Mouse (Mus musculus) liver, embryonic 14.5 days (tissue): Measurements from ENCODE around the gene Actn4. TPM values are rescaled to one million over a fixed set of nuclear protein-coding genes. Genes with fewer than 3 reads are reported as not detected.
"Not testable (repeated sequence)": the region's sequence is repeated elsewhere in the genome, so short reads cannot be mapped to it uniquely, and the experiment has no call there.

Experiments
- ATAC-seq: fragments of 200-750 bp; cut with Nextera tagmentation; 2 replicates; pipeline ENCODE4 v1.8.0; 2017; ENCODE audit warnings: moderate number of reproducible peaks, mild to moderate bottlenecking, moderate library complexity; ENCODE audit not compliant: insufficient read depth
- DNase-seq, 3 experiments: peaks; one replicate each; pipeline ENCODE4 v3.0.0-alpha.2; 2012 to 2013; ENCODE audit warnings: low read depth in 3 of 3, low spot score in 3 of 3
- H3K27ac ChIP-seq: fragments of 300-500 bp; sonication (generic); 2 replicates; pipeline ENCODE4 v1.5.1; 2014; ENCODE audit warnings: moderate library complexity, mild to moderate bottlenecking, control low read depth, inconsistent platforms
- H3K27me3 ChIP-seq: fragments of 300-500 bp; sonication (generic); 2 replicates; pipeline ENCODE4 v1.6.1; 2014; ENCODE audit warnings: mild to moderate bottlenecking, low read length, moderate library complexity; ENCODE audit not compliant: control insufficient read depth, insufficient read depth
- H3K36me3 ChIP-seq: fragments of 300-500 bp; sonication (generic); replicated peaks from 2 replicates; pipeline ENCODE4 v1.6.1; 2014; ENCODE audit warnings: low read depth; ENCODE audit not compliant: control insufficient read depth, insufficient read depth
- H3K4me1 ChIP-seq, 2 experiments: fragments of 200-500 bp in 1 of 2; fragments of 300-500 bp in 1 of 2; sonication (generic) in 1 of 2; replicated peaks; 2 replicates each; pipeline ENCODE4 v1.6.1; 2012 to 2014; ENCODE audit warnings: antibody characterized with exemption in 1 of 2, inconsistent platforms in 1 of 2, low read length in 1 of 2; ENCODE audit not compliant: control insufficient read depth in 2 of 2, insufficient read depth in 2 of 2
- H3K4me2 ChIP-seq: fragments of 300-500 bp; sonication (generic); 2 replicates; pipeline ENCODE4 v1.6.1; 2014; ENCODE audit warnings: low read depth, mild to moderate bottlenecking, control low read depth, moderate library complexity
- H3K4me3 ChIP-seq, 2 experiments: fragments of 200-500 bp in 1 of 2; fragments of 300-500 bp in 1 of 2; sonication (generic) in 1 of 2; 2 replicates each; pipeline ENCODE4 v1.5.1; 2012 to 2014; ENCODE audit warnings: low read depth in 2 of 2, low read length in 2 of 2, mild to moderate bottlenecking in 2 of 2, control low read depth in 1 of 2, inconsistent platforms in 1 of 2, moderate library complexity in 1 of 2; ENCODE audit not compliant: insufficient read depth in 1 of 2
- H3K9ac ChIP-seq: fragments of 300-500 bp; sonication (generic); replicated peaks from 2 replicates; pipeline ENCODE4 v1.6.1; 2014; ENCODE audit warnings: mild to moderate bottlenecking, control low read depth, moderate library complexity
- H3K9me3 ChIP-seq: fragments of 300-500 bp; sonication (generic); 2 replicates; pipeline ENCODE4 v1.6.1; 2016; ENCODE audit warnings: low read length, mixed read lengths; ENCODE audit not compliant: control insufficient read depth
- CTCF ChIP-seq: IDR thresholded peaks from 2 replicates; pipeline ENCODE4 v1.5.1; 2016; ENCODE audit warnings: antibody characterized with exemption, low read depth, control low read depth
- EP300 ChIP-seq: IDR thresholded peaks from 2 replicates; pipeline ENCODE4 v1.6.1; 2016; ENCODE audit warnings: antibody characterized with exemption, low read depth
- WGBS: fragments of 180-500 bp; shearing (Covaris S2); extraction: QIAGEN DNeasy Blood & Tissue Kit; methylation state at CpG from one replicate; pipeline ENCODE4 v1.1.7; 2014; ENCODE audit not compliant: insufficient replicate concordance; 5-methylcytosine and 5-hydroxymethylcytosine counted together
- polyA plus RNA-seq, 2 experiments: library from polyadenylated mRNA; depleted of rRNA in 1 of 2; stranded (reverse) in 1 of 2; unstranded in 1 of 2; fragments of >200 nt; fragmentation: Nextera tagmentation in 1 of 2; extraction: Ambion mirVana in 1 of 2; gene quantifications; 2 replicates each; pipeline versions ENCODE4 v1.2.1 to v1.2.3; 2012 to 2014

Actn4 gene
- polyA plus RNA-seq, 2 experiments = 80.4 to 94.5 TPM

DNA sequence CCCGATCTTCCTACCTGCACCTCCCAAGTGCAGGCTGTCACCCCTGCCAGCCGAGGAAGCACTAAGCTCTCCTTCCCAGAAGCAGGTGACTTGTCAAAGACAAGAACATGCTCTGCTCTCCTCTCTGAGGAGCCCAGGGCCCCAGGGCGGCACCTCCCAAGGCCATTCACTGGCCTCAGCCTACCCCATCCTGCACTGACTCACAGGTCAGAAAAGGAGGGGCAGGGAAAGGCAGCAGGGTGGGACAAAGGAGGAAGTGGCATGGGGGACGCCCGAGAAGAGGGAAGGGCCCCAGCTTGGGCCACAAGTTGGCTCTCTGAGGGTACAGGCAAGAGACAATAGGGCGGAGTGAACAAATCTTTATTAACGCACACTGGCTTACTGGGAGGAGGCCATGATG is 8.9 kb upstream of the Actn4 start:
- Histone ChIP-seq H3K9ac (no peak overlapping the region), H3K36me3 (peaks cover 28% of the 10 kb centered on the region), H3K27ac (no peak overlapping the region), H3K9me3 (no peaks in the 10 kb centered on the region), H3K27me3 (no peaks in the 10 kb centered on the region), H3K4me1 (0 out of 4 replicates have a peak, but pooled peaks cover 0 to 5% of the 10 kb centered on the region in 2 experiments), H3K4me3 (no peak overlapping the region), H3K4me2 (no peak overlapping the region)
- ATAC-seq (no peak), DNase-seq (no peak)
- TF ChIP-seq CTCF = no peak
- no peak for TF ChIP-seq EP300
- WGBS = 71% methylated on average over 7 of the region's 7 CpGs

DNA sequence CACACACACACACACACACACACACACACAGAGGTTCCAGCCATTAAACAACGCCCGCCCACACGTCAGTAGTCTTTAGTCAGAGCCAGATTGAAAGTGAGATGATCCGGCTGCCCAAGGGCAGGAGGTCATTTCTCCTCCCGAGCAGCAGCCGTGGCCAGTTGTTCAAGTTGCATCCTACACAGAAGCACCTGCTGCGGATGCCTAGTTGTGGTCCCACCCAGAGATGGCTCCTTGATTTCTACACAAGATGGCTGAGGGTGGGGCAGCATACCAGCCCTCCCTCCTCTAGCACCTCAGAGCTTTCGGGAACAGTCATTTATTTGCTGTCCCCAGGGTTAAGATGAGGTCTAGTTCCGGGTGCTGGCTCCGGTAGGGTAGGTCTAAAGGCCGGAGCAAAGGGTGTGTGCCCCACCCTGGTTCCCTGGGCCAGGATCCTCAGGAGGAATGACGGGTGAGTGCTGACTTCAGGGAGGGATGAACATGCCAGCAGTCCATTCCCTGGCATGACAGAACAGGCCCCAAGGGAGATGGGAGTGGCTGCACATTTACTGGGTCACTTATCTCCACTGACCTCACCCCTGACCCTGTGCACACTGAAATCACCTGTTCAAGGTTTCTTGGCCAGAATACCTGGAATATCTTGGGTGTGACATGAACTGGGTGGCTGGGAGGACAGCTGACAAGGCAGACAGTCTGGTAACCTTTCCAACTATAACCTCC is 7.7 kb upstream of the Actn4 start:
- Histone ChIP-seq H3K36me3 (peaks cover 24% of the 10 kb centered on the region), H3K27ac (no peak overlapping the region), H3K9me3 (no peaks in the 10 kb centered on the region), H3K27me3 (no peaks in the 10 kb centered on the region), H3K9ac (no peak overlapping the region), H3K4me1 (0 out of 4 replicates have a peak, but pooled peaks cover 0 to 5% of the 10 kb centered on the region in 2 experiments), H3K4me2 (no peak overlapping the region), H3K4me3 (no peak overlapping the region)
- TF ChIP-seq CTCF (no peak), EP300 (no peak)
- ATAC-seq = no peak
- WGBS = 74% methylated on average over 12 of the region's 12 CpGs
- DNase-seq = no peak

- no peak for DNase-seq
- H3K27ac ChIP-seq = no peak overlapping the region
- TF ChIP-seq EP300 = no peak
- TF ChIP-seq CTCF = no peak
- ATAC-seq = no peak
- 83% methylated on average over 1 of the region's 1 CpGs for WGBS
- no peak overlapping the region for H3K4me2 ChIP-seq
- 0 out of 4 replicates have a peak, but pooled peaks cover 0 to 5% of the 10 kb centered on the region in 2 experiments for H3K4me1 ChIP-seq
- no peaks in the 10 kb centered on the region for H3K9me3 ChIP-seq
- H3K27me3 ChIP-seq = no peaks in the 10 kb centered on the region
- no peak overlapping the region for H3K4me3 ChIP-seq
- H3K9ac ChIP-seq = no peak overlapping the region
- peaks cover 20% of the 10 kb centered on the region for H3K36me3 ChIP-seq
Observed at GRCm38 (mm10) chr7:28969271-28969670, 7.1 kb upstream of the Actn4 start.

- H3K9me3 ChIP-seq, H3K36me3 ChIP-seq, H3K27me3 ChIP-seq, H3K27ac ChIP-seq, H3K9ac ChIP-seq, H3K4me2 ChIP-seq, H3K4me1 ChIP-seq, ATAC-seq, H3K4me3 ChIP-seq, DNase-seq: not testable (repeated sequence)
- WGBS = 76% methylated on average over 8 of the region's 8 CpGs
Observed at GRCm38 (mm10) chr7:28968120-28968519, 6.0 kb upstream of the Actn4 start.

- ATAC-seq (no peak), DNase-seq (no peak)
- no peak overlapping the region for H3K4me2 ChIP-seq
- H3K9ac ChIP-seq = no peak overlapping the region
- no peak for TF ChIP-seq CTCF
- TF ChIP-seq EP300 = no peak
- H3K27me3 ChIP-seq = no peaks in the 10 kb centered on the region
- H3K36me3 ChIP-seq = peaks cover 7% of the 10 kb centered on the region
- H3K27ac ChIP-seq = no peak overlapping the region
- WGBS = 57% methylated on average over 4 of the region's 4 CpGs
- H3K4me3 ChIP-seq = no peak overlapping the region
- H3K9me3 ChIP-seq = no peaks in the 10 kb centered on the region
- H3K4me1 ChIP-seq = peaks cover 2 to 16% of the 10 kb centered on the region in 2 experiments; a peak in 3 of 4 replicates
Observed at GRCm38 (mm10) chr7:28966751-28967505, 4.8 kb upstream of the Actn4 start.
